In the genomic region with DNA sequence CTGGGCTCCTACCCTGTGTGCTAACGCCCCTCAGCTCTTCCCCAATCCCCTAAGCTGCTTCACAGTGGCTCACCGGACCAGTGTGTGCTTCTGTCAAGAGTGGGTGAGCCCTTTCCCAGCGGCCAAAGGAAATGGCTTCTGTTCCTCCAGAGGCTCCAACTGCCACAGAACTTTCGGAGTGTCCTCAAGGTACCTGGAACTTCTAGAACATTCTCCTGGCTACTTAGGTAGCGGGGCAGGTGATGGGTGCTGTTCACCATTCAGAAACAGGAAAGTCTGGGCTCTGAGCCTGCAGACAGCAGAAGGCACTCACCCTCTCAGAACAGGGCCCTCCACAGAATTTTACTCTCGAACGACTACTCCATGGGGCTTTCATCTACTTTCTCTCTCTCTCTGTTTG, we compare ENCODE assay signal across 23 mouse cellular contexts. TPM values are rescaled to one million over a fixed set of nuclear protein-coding genes. Genes with fewer than 3 reads are reported as not detected.
"Had no signal": no experiment of that assay in that cellular context is flagged by ENCODE, and none has a peak within 500 bp of the region (broad histone marks: within the 10 kb centered on the region; RNA-seq: fewer than 3 reads in every experiment).

A gene (minus strand): TSS at position 101 of the 400 bp plus-strand sequence.

- H3K36me3 ChIP-seq: heart, embryonic 10.5 days; heart, embryonic 12.5 days; hindbrain, embryonic 10.5 days; hindbrain, embryonic 12.5 days; intestine, embryonic 15.5 days; limb, embryonic 12.5 days had no signal

- H3K4me3 ChIP-seq: heart, embryonic 10.5 days; heart, embryonic 12.5 days; hindbrain, embryonic 10.5 days; hindbrain, embryonic 12.5 days; intestine, embryonic 15.5 days; layer of hippocampus, adult 2 months; left cerebral cortex, adult 2 months; limb, embryonic 12.5 days had no signal

- H3K27me3 ChIP-seq: heart, embryonic 12.5 days; hindbrain, embryonic 12.5 days; intestine, embryonic 15.5 days; limb, embryonic 12.5 days had no signal

- H3K27ac ChIP-seq: heart, embryonic 10.5 days; hindbrain, embryonic 10.5 days; hindbrain, embryonic 12.5 days; hindbrain, embryonic 14.5 days; intestine, embryonic 15.5 days; layer of hippocampus, adult 2 months; left cerebral cortex, adult 2 months; limb, embryonic 12.5 days had no signal

- ATAC-seq: hindbrain, embryonic 16.5 days; intestine, embryonic 15.5 days; intestine, postnatal 0 days had no signal

- H3K9ac ChIP-seq: heart, embryonic 12.5 days; hindbrain, embryonic 12.5 days; hindbrain, embryonic 14.5 days; intestine, embryonic 15.5 days; limb, embryonic 12.5 days had no signal

- H3K9me3 ChIP-seq: heart, embryonic 10.5 days; heart, embryonic 12.5 days; hindbrain, embryonic 10.5 days; hindbrain, embryonic 12.5 days; intestine, embryonic 15.5 days; limb, embryonic 12.5 days had no signal

- DNase-seq: gastrocnemius, postnatal 14 days; gastrocnemius, postnatal 36 days; heart, adult 18-20 months; heart, postnatal 10 days; heart, postnatal 4 days; kidney, adult 18-20 months; kidney, adult 8-10 months; kidney, postnatal 10 days; kidney, postnatal 25 days; kidney, postnatal 4 days; liver had no signal

RNA-seq across cellular contexts. Expression of the gene that starts here (rescaled TPM):
- total RNA-seq: granulocyte monocyte progenitor cell, adult 5-6 weeks had no signal
